Mouse (Mus musculus) liver, embryonic 14.5 days (tissue): ENCODE data around the gene Itih5.

ENCODE experiments used
- CTCF ChIP-seq: IDR thresholded peaks from 2 replicates; pipeline ENCODE4 v1.5.1; 2016; ENCODE audit warnings: antibody characterized with exemption, low read depth, control low read depth
- EP300 ChIP-seq: IDR thresholded peaks from 2 replicates; pipeline ENCODE4 v1.6.1; 2016; ENCODE audit warnings: antibody characterized with exemption, low read depth

DNA sequence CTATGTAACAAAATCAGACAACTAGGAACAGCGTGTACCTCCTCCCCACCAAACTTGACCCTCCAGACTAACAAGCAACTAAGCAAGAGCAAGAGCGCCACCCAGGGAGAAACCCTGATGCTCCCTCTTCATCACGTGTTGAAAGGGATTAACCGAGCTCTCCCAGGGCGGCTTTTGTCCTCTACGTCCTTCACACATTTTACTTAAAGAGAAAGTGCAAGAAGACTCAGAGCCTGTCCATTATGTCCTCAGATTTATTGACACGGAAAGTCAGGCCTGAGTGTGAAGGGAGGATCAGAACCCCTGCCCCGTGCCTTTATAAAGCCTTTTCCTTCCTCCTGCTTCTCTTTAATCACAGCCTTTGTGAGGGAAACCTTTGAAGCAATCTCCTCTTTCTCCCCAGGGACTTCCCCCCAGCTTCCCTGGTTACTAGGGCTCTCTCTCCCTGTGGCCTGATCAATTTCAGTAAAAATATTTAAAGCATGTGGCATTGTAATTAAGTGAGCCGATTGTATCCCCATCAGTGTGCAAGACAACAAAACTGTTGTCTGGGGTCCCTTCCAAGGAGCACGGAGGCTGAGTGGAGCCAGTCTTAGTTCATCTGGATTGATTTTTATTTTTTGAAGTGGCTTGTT, 131.4 kb downstream of the Itih5 start:
- TF ChIP-seq CTCF (peak; percentile 44), EP300 (no peak)
